Mouse (Mus musculus) limb, embryonic 12.5 days (tissue): ENCODE measurements around the gene Atl1. TPM values are rescaled to one million over a fixed set of nuclear protein-coding genes. Genes with fewer than 3 reads are reported as not detected.

Experiments used
- ATAC-seq: fragments of 200-750 bp; cut with Nextera tagmentation; 2 replicates; pipeline ENCODE4 v1.8.0; 2017; ENCODE audit warnings: low read depth, moderate TSS enrichment; ENCODE audit not compliant: insufficient number of reproducible peaks, insufficient read depth, low FRiP score, low TSS enrichment
- H3K27ac ChIP-seq: fragments of 300-500 bp; sonication (generic); 2 replicates; pipeline ENCODE4 v1.5.1; 2016; ENCODE audit warnings: mild to moderate bottlenecking, moderate library complexity
- H3K27me3 ChIP-seq: fragments of 300-500 bp; sonication (generic); 2 replicates; pipeline ENCODE4 v1.6.1; 2016; ENCODE audit warnings: mild to moderate bottlenecking, moderate library complexity
- H3K36me3 ChIP-seq: fragments of 300-500 bp; sonication (generic); 2 replicates; pipeline ENCODE4 v1.6.1; 2016; ENCODE audit warnings: mild to moderate bottlenecking, moderate library complexity
- H3K4me1 ChIP-seq: fragments of 300-500 bp; sonication (generic); replicated peaks from 2 replicates; pipeline ENCODE4 v1.6.1; 2016
- H3K4me2 ChIP-seq: fragments of 300-500 bp; sonication (generic); 2 replicates; pipeline ENCODE4 v1.6.1; 2016; ENCODE audit warnings: mild to moderate bottlenecking, moderate library complexity
- H3K4me3 ChIP-seq: fragments of 300-500 bp; sonication (generic); replicated peaks from 2 replicates; pipeline ENCODE4 v1.5.1; 2016; ENCODE audit warnings: mild to moderate bottlenecking
- H3K9ac ChIP-seq: fragments of 300-500 bp; sonication (generic); replicated peaks from 2 replicates; pipeline ENCODE4 v1.6.1; 2016; ENCODE audit warnings: mild to moderate bottlenecking, moderate library complexity
- H3K9me3 ChIP-seq: fragments of 300-500 bp; sonication (generic); 2 replicates; pipeline ENCODE4 v1.6.1; 2016; ENCODE audit warnings: mild to moderate bottlenecking, moderate library complexity
- WGBS: fragments of 180-500 bp; shearing (Covaris S2); methylation state at CpG from one replicate; pipeline ENCODE4 v1.1.7; 2016; 5-methylcytosine and 5-hydroxymethylcytosine counted together
- polyA plus RNA-seq: library from polyadenylated mRNA; unstranded; fragments of >200 nt; fragmentation: Nextera tagmentation; extraction: Ambion mirVana; gene quantifications from 2 replicates; pipeline ENCODE4 v1.2.1, GENCODE M21; 2016

The Atl1 gene
- polyA plus RNA-seq, 1 experiment from 2014 or later = 5.4 TPM

GRCm38 (mm10) chr12:69908511-69908900 lies 16.1 kb downstream of the Atl1 start:
- H3K9ac ChIP-seq = no peak overlapping the region
- H3K4me3 ChIP-seq = peak overlapping the region; percentile 32
- H3K27me3 ChIP-seq = peaks cover 16% of the 10 kb centered on the region
- peaks cover 12% of the 10 kb centered on the region for H3K4me1 ChIP-seq
- H3K27ac ChIP-seq = no peak overlapping the region
- peak overlapping the region; percentile 65 for H3K4me2 ChIP-seq
- ATAC-seq = no peak
- H3K36me3 ChIP-seq = no peaks in the 10 kb centered on the region
- H3K9me3 ChIP-seq = no peaks in the 10 kb centered on the region
- WGBS = 31% methylated on average over 19 of the region's 19 CpGs

DNA sequence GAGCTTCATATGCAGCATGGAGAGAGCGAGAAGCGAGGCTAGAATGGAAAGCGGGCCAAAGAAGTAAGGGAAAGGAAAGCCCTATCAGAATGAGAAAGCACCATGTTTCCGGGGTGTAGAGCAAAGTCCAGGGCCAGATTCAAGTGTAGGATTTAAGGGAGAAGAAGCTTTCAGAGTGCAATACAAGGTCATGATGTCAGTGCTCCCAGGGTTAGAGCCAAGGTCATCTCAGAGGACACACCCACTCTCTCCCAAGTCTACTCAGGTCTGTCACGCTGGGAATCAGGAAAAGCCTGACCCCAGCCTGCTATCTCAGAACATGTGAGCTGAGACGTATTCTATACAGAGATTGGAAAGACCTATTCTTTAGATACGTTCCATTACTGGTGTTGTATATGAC lies 19.5 kb downstream of the Atl1 start:
- Histone ChIP-seq H3K4me1 (peaks cover 12% of the 10 kb centered on the region), H3K36me3 (no peaks in the 10 kb centered on the region), H3K27me3 (peaks cover 16% of the 10 kb centered on the region), H3K27ac (no peak overlapping the region), H3K4me2 (no peak overlapping the region), H3K4me3 (no peak overlapping the region), H3K9ac (no peak overlapping the region), H3K9me3 (no peaks in the 10 kb centered on the region)
- no peak for ATAC-seq
- WGBS = 87% methylated on average over 7 of the region's 7 CpGs

- H3K4me1 ChIP-seq = peaks cover 9% of the 10 kb centered on the region
- no peaks in the 10 kb centered on the region for H3K36me3 ChIP-seq
- H3K9me3 ChIP-seq = no peaks in the 10 kb centered on the region
- H3K4me2 ChIP-seq = no peak overlapping the region
- H3K9ac ChIP-seq = no peak overlapping the region
- H3K4me3 ChIP-seq = no peak overlapping the region
- no peak for ATAC-seq
- peaks cover 15% of the 10 kb centered on the region for H3K27me3 ChIP-seq
- no peak overlapping the region for H3K27ac ChIP-seq
- 88% methylated on average over 7 of the region's 7 CpGs for WGBS
Measured at GRCm38 (mm10) chr12:69912737-69913136, 20.3 kb downstream of the Atl1 start.

DNA sequence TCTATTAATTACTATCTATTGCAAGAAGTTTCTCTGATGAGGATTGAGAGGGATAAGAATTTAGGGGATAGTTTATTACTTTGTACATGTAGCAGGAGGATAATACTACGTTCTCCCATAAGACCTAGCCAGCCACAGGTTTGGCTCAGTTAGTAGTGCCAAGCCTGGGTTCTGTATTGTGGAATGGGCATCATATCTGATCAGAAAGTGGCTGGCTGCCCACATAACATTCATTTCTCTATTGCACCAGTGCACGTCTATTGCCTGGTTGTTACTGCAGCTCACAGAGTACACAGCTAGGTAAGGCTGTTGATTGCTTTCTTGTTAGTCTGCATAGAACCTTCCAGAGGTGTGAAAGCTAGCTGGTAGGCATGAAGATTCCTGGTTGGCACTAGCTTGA lies 25.5 kb downstream of the Atl1 start:
- H3K27me3 ChIP-seq = no peaks in the 10 kb centered on the region
- no peak overlapping the region for H3K9ac ChIP-seq
- no peaks in the 10 kb centered on the region for H3K36me3 ChIP-seq
- no peak overlapping the region for H3K4me3 ChIP-seq
- no peak overlapping the region for H3K4me2 ChIP-seq
- ATAC-seq = no peak
- H3K9me3 ChIP-seq = no peaks in the 10 kb centered on the region
- H3K4me1 ChIP-seq = no peaks in the 10 kb centered on the region
- WGBS = 85% methylated on average over 2 of the region's 2 CpGs
- H3K27ac ChIP-seq = no peak overlapping the region

- Histone ChIP-seq H3K36me3 (no peaks in the 10 kb centered on the region), H3K4me3 (no peak overlapping the region), H3K27me3 (no peaks in the 10 kb centered on the region), H3K9me3 (no peaks in the 10 kb centered on the region), H3K9ac (no peak overlapping the region), H3K27ac (no peak overlapping the region), H3K4me2 (no peak overlapping the region), H3K4me1 (no peaks in the 10 kb centered on the region)
- no peak for ATAC-seq
- 78% methylated on average over 1 of the region's 1 CpGs for WGBS
Measured at GRCm38 (mm10) chr12:69922099-69922498, 29.7 kb downstream of the Atl1 start.

GRCm38 (mm10) chr12:69923128-69923527 lies 30.7 kb downstream of the Atl1 start:
- H3K4me1 ChIP-seq = no peaks in the 10 kb centered on the region
- no peaks in the 10 kb centered on the region for H3K36me3 ChIP-seq
- no peaks in the 10 kb centered on the region for H3K9me3 ChIP-seq
- no peak overlapping the region for H3K27ac ChIP-seq
- no peak for ATAC-seq
- no peaks in the 10 kb centered on the region for H3K27me3 ChIP-seq
- H3K4me3 ChIP-seq = no peak overlapping the region
- no peak overlapping the region for H3K4me2 ChIP-seq
- no peak overlapping the region for H3K9ac ChIP-seq
- WGBS = 81% methylated on average over 3 of the region's 3 CpGs

DNA sequence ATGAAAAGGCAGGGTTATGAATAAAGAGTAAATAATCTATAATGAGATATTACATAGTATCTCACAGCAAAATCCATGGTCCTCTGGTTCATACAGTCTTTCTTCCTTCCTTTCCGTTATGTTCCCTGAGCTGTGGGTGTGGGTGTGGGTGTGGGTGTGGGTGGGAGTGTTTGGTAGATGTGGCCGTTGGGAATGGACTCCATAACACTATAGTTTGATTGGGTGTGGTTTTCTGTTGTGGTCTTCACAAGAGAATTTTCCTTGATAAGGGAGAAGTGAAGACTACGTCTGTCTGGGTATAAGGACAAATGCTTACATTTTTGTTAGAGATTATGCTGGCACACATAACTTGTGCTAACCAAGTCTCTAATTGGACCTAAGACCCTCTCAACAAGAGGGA lies 31.2 kb downstream of the Atl1 start:
- H3K9ac ChIP-seq = no peak overlapping the region
- no peak overlapping the region for H3K4me3 ChIP-seq
- no peaks in the 10 kb centered on the region for H3K27me3 ChIP-seq
- no peak overlapping the region for H3K4me2 ChIP-seq
- ATAC-seq = no peak
- no peaks in the 10 kb centered on the region for H3K4me1 ChIP-seq
- H3K9me3 ChIP-seq = no peaks in the 10 kb centered on the region
- no peak overlapping the region for H3K27ac ChIP-seq
- WGBS = 63% methylated on average over 3 of the region's 3 CpGs
- H3K36me3 ChIP-seq = no peaks in the 10 kb centered on the region

DNA sequence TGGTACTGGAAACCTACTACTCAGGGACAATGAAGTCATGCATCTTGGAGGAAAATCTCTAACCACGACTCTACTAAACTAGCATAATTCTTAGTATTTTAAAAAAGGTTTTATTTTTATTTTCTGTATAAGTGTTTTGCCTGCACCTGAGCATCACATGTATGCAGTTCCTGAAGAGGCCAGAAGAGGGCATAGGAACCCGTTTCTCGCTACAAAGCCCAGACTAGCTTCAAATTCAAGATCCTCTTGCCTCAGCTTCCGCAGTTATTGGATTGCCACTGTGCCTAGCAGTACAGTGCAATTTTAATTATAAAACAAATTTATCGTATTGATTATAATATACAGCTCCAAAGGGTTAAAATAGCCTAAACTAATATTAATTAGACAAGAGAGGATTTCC lies 31.6 kb downstream of the Atl1 start:
- H3K27ac ChIP-seq = no peak overlapping the region
- H3K4me3 ChIP-seq = no peak overlapping the region
- no peaks in the 10 kb centered on the region for H3K9me3 ChIP-seq
- no peak overlapping the region for H3K4me2 ChIP-seq
- H3K36me3 ChIP-seq = no peaks in the 10 kb centered on the region
- no peak overlapping the region for H3K9ac ChIP-seq
- no peaks in the 10 kb centered on the region for H3K27me3 ChIP-seq
- no peak for ATAC-seq
- WGBS = 13% methylated on average over 5 of the region's 5 CpGs
- no peaks in the 10 kb centered on the region for H3K4me1 ChIP-seq

DNA sequence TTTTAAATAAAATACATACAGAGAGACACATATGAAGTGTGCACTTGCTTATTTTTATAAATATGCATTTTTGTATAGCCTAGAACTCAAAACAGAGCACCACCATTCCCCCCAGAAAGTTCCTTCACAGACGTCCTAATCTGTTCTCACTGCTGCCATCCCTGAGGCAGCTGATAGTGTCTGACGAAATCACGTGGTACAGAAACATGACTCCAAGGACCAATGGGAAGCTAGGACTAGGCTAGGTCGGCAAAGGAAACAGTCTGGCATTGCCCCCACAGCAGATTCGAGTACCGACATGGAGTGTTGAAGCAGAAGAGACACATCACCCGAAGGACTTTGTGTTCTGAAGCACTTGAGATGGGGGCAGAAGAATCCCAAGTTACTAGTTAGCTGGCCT lies 34.3 kb downstream of the Atl1 start:
- H3K4me2 ChIP-seq = no peak overlapping the region
- 52% methylated on average over 7 of the region's 7 CpGs for WGBS
- H3K27me3 ChIP-seq = no peaks in the 10 kb centered on the region
- H3K4me3 ChIP-seq = no peak overlapping the region
- no peaks in the 10 kb centered on the region for H3K4me1 ChIP-seq
- H3K27ac ChIP-seq = no peak overlapping the region
- H3K9ac ChIP-seq = no peak overlapping the region
- no peaks in the 10 kb centered on the region for H3K36me3 ChIP-seq
- no peak for ATAC-seq
- no peaks in the 10 kb centered on the region for H3K9me3 ChIP-seq

DNA sequence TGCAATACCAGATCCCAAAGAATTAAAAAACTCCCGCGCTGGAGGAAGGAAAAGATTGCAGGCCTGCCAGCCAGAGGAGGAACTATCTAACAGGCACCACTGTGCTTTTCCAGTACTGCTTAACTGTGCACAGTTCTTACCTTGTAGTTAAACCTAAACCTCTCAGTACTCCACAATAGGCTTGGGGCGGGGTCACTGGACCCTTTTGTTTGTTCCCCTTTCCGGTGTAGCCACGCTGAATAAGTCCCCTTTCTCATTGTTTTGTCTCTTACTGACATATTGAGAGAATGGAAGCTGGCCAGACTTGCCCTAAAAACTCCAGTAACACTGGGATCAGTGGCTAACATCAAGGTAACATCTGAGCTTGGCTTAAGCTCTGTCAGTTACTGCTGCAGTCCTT lies 45.3 kb downstream of the Atl1 start:
- Histone ChIP-seq H3K27me3 (no peaks in the 10 kb centered on the region), H3K9ac (no peak overlapping the region), H3K27ac (no peak overlapping the region), H3K4me1 (no peaks in the 10 kb centered on the region), H3K4me3 (no peak overlapping the region), H3K9me3 (no peaks in the 10 kb centered on the region), H3K4me2 (no peak overlapping the region), H3K36me3 (no peaks in the 10 kb centered on the region)
- no peak for ATAC-seq
- 90% methylated on average over 5 of the region's 5 CpGs for WGBS

DNA sequence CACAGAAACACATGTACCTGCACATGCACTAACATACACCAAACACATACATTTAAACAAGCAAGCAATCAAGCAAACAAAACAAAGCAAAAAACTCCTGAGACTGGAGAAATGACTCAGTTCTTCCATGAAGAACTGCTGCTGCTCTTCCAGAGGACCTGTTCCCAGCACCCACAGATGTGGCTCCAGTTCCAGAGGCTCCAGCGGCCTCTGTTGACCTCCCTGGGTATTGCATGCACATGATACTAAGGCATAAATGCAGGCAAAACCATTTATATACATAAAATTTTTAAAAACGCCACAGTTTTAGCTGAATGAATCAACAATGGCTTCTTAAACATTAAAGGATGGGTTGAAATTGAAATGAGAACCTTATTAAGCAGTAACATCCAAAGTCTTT lies 46.9 kb downstream of the Atl1 start:
- no peaks in the 10 kb centered on the region for H3K9me3 ChIP-seq
- no peaks in the 10 kb centered on the region for H3K4me1 ChIP-seq
- 65% methylated on average over 2 of the region's 2 CpGs for WGBS
- H3K4me2 ChIP-seq = no peak overlapping the region
- no peak overlapping the region for H3K4me3 ChIP-seq
- no peaks in the 10 kb centered on the region for H3K27me3 ChIP-seq
- ATAC-seq = no peak
- no peak overlapping the region for H3K9ac ChIP-seq
- no peaks in the 10 kb centered on the region for H3K36me3 ChIP-seq
- no peak overlapping the region for H3K27ac ChIP-seq

- Histone ChIP-seq H3K4me3 (no peak overlapping the region), H3K4me2 (no peak overlapping the region), H3K27me3 (no peaks in the 10 kb centered on the region), H3K4me1 (no peaks in the 10 kb centered on the region), H3K9ac (no peak overlapping the region), H3K27ac (no peak overlapping the region), H3K9me3 (no peaks in the 10 kb centered on the region), H3K36me3 (no peaks in the 10 kb centered on the region)
- ATAC-seq = no peak
- 40% methylated on average over 1 of the region's 1 CpGs for WGBS
Measured at GRCm38 (mm10) chr12:69941655-69942329, 49.4 kb downstream of the Atl1 start.
